Mouse (Mus musculus): ENCODE results near the gene Wbp2.
A peak's percentile ranks its signal among the peaks of the same experiment; 100 is the strongest.

The Wbp2 gene

GRCm38 (mm10) chr11:116089545-116089944 is 2.8 kb upstream of the Wbp2 start:
- DNase-seq (ENCODE audit: low spot score in 2 of 2), result no peak

- no peak for DNase-seq (ENCODE audit: low spot score in 2 of 2)
Measured at GRCm38 (mm10) chr11:116088741-116089394, 2.1 kb upstream of the Wbp2 start.

- no peak for DNase-seq (ENCODE audit: low spot score in 2 of 2)
Measured at GRCm38 (mm10) chr11:116088188-116088587, 1.4 kb upstream of the Wbp2 start.

DNA sequence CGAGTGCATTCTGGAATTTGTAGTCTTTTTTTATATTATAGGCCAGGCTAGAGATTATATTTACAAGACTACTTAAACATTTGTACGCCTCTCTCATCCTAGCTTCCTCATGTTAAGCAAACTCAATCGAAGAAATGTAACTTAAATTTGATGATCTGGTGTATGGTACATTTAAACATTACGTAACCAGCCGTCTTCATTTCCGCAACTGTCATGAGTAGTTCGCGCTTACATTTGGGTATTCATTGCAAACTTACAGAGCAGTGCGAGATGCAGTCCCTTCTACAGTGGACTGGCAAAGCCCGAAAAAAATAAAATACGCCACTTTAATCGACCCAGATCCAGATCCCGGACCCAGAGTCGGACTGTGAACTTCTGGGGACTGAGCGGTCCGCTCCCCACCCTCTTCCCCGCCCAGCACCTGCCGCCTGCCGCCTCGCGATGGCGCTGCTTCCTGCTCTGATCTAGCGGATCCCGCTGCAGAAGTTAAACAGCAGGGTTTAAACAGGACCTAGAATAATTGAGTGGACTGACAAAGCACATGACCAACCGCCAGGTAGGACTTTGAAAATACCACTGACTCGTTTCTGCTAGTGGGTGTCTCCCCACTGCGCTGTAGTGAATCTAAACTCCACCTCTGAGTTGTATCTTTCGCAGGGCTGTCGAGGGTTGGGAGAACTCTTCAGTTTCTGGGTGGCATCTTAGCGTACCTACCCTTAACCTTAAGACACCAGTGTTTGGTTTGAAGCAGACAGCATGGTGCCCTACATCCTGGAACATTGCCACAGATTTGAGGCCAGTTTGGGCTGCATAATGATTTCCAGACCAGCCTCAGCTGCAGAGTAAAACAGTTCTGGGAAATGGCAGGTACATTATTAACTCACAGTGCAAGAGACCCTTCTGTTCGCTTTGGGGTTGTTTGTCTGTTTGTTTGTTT is 667 bp upstream of the Wbp2 start:
- DNase-seq (ENCODE audit: low spot score in 2 of 2), result peak; percentile 68 to 82

GRCm38 (mm10) chr11:116084166-116084565 is 2.6 kb downstream of the Wbp2 start:
- no peak for DNase-seq (ENCODE audit: low spot score in 2 of 2)

DNA sequence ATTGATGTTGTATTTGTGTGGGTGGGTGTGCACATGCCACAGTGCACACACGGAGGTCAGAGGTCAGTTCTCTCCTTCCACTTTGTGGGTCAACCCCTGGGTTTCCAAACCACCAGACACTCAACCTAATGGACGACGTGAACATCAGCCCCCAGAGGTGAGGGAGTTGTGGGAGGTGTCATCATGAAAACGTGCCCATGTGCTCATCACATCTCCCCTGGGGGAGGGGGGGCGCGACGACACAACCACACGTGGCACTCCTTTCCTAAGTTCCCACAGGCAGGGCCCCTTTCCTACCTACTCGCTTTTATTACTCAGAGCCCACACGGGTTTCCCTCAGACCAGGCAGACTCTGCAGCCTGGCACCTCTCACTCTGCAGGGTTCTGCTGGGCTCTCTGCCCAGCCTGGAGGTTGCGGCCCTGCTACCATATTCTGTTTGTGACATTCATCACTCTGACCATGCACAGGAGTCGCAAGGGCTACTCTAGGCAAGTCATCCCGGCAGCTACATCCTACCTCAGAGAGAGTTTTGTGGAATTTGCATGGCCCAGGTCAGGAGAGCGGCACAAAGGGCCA is 3.6 kb downstream of the Wbp2 start:
- DNase-seq (ENCODE audit: low spot score in 2 of 2), result no peak

- no peak for DNase-seq (ENCODE audit: low spot score in 2 of 2)
Measured at GRCm38 (mm10) chr11:116081081-116081480, 5.7 kb downstream of the Wbp2 start.

DNA sequence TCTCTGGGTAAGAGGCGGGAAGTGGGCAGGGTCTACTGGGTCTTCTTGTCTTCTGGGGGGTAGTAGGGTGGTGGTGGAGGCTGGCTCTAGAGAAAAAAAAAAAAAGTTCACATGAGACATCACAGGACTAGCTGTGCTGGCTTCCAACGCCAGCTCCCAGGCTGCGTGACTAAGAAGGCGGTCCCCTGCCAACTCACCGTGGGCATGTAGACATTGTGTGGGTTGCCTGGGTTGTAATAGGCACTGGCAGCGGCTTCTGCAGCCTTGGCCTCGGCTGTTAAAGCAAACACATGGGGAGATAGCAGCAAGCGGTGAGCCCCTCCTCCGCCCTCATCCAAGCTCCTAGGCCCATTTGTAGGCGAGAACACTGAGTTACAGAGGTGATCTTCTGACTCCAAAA is 7.3 kb downstream of the Wbp2 start:
- DNase-seq (ENCODE audit: low spot score in 2 of 2), result peak in 1 of 2 experiments; percentile 58

DNA sequence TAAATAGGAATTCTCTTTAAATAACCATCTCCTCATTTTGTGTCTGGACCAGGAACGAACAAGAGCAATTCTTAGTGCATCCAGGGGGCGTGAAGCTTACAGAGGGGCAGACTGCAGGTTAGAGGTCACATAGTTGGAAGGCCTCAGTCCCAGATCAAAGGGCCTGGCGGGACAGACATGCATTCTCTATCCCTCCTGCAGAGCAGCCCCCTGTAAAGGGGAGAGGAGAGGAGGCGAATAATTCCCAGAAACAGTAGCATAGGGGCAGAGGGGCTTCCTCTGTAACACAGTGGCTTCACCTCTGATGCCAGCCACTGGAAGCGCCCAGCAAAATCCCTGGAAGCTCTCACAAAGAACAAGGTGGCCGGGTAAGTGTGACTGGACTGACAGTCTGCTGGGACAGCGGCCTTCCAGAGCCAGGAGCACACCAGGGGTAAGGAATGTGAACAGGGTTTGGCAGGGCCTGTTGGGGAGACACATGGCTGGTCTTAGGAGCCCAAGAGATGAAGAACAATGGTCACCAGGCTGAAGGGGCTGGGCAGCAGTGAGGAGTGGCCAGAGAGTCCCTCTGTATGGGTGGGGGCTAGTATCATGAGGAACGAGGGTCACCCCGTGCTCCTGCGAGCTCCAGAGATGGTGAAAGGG is 8.0 kb downstream of the Wbp2 start:
- no peak for DNase-seq (ENCODE audit: low spot score in 2 of 2)

DNA sequence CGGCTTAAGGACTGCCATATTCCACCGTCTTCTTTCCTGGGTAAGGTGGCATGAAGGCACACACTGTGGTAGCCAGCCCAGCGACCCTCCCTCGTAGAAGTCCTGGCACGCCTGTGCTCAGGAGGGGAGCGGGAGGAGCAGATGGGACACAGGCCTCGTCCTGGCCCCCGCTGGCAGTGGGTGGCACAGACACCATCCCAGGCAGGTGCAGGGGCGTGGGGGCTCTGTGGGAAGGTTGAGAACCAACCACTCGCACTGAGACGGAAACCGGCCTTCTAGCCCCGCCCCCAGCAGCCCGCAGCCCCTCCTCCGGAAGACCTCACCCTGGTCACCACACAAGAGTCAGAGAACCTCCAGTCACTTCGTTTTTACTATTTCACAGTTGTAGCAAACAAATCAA is 8.6 kb downstream of the Wbp2 start:
- DNase-seq (ENCODE audit: low spot score in 2 of 2), result no peak

- DNase-seq (ENCODE audit: low spot score in 2 of 2), result no peak
Measured at GRCm38 (mm10) chr11:116077446-116078204, 9.2 kb downstream of the Wbp2 start, which contains the start of gene Unc13d. TSS of gene Unc13d (minus strand) at chr11:116077961.

DNA sequence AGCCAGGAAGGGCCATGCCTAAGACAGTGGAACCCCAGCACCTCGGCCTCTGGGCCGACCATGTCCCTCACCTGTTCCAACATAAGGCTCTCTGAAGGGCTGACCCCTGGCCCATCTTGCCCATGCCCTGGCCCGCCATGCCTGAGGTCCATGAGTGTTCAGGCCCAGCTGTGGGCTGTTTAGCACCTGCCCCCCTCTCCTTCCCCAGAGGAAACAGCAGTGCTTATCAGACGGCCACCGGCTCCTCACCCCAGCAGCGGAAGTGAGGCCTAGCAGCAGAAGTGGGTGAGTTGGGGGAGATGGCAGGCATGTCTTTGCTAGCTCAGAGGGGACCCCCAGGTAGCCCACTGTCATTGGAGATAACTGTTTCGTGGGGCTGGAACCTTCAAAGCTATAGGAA is 10.0 kb downstream of the Wbp2 start:
- DNase-seq (ENCODE audit: low spot score in 2 of 2), result no peak

DNA sequence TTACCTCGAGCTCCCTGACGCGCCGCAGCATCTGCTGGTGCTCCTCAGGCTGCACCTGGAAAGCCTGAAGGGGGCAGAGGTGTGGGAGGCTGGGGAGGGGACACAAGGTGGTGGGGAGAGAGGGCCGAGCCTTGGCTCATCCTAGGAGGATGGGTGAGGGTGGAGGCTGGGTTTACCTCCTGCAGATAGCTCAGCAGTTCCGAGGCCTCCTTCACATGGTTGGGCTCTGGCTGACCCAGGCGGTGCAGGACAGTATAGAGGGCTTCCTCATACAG is 10.6 kb downstream of the Wbp2 start:
- DNase-seq (ENCODE audit: low spot score in 2 of 2), result no peak

DNA sequence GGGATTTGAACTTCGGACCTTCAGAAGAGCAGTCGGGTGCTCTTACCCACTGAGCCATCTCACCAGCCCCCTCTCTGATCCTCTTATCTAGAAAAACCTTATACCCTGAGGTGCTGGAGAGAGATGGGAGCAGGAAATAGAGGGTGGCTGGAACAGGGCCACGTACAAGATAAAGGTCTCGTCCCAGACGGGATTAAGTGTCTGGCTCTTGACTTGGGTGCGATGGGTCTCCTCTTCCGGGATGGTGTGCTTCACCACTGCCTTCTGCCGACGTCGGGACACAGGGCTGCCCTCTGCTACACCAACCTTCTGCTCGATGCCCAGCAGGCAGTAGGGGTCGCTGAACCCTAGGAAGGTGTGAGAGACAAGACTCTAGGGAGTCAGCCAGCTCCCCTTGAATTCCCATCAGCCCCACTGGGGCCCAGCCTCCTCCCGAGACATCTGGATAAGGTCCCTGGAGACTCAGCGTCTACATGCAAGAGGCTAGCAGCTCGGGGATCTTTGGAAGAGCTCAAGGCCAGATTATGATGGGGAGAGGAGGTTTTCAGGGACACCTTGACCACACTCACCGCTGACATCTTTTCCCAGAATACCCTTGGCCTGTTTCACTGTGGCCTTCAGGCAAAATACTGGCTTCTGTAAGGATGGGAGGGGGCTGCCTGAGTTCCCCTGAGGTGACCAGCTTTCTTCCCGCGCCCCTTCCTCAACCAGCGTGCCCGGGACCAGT is 11.1 kb downstream of the Wbp2 start:
- DNase-seq (ENCODE audit: low spot score in 2 of 2), result no peak

DNA sequence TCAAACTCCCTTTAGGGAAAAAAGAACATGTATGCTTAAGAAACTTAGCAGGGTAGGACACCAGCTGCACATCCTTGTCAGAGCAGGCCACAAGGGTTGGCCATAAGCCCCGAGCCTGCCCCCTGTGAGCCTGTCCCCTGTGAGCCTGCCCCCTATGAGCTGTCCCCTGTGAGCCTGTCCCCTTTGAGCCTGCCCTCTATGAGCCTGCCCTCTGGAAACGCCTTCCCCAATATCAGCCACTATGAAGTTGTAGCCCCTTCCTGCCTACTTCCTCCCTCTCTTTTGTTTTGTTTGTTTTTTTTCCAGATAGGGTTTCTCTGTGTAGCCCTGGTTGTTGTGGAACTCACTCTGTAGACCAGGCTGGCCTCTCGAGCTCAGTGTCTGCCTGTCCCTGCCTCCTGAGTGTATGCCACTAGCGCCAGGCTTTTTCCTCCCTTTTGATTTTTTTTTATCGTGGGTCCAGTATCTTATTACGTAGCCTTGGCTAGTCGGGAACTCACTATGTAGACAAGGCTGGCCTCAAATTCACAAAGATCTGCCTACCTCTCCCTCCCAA is 12.3 kb downstream of the Wbp2 start:
- no peak for DNase-seq (ENCODE audit: low spot score in 2 of 2)

DNA sequence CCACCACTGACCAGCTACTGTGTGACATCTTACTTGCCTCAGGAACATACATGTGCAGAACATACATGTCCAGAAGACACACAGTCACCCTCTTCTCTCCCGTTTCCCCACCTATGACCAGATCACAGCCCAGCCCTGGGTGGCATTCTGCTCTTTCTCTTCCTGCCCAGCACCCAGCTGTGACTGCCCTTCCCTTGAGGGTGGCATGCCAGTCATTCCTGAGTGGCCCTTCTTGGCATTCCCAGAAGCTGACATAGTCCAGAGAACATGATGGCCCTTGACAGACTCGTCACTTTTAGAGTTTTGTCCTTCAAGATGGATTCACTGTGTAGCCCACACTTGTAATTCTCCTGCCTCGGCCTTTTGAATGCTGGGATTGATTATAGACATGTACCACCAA is 14.2 kb downstream of the Wbp2 start:
- no peak for DNase-seq (ENCODE audit: low spot score in 2 of 2)

DNA sequence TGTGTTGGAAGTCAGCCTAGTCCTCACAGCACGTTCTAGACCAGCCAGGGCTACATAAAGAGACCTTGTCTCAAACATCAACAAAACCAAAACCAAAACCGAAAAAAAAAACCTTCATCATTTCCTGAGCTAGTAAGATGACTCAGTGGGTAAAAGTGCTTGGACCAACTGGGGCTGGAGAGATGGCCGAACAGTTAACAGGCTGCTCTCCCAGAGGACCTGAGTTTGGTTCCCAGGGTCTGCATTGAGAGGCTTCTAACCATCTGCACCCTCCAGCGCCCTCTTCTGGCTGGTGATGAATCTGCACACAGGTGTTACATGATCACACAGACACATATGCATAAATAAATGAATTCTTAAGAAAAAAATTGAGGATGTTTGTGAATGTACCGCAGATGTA is 15.3 kb downstream of the Wbp2 start:
- no peak for DNase-seq (ENCODE audit: low spot score in 2 of 2)

DNA sequence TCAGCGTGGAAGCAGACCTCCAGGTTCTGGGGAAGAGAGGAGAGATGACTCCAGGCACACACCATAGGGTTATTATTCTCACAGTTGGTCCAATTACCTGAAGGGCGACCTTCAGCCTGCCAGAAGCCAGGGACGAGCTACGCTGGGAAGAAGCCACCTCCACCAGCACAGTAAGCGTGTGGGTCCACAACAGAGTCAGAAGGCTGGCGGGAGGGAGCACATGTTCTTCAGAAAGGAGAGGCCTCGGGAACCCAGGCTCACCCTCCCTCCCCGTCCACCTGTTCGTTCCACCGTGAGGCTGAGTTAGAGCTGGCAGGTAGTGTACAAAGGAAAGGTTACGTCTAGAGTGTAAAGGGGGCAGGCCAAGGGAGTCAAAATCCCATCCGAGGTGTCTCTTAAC is 21.4 kb downstream of the Wbp2 start:
- DNase-seq (ENCODE audit: low spot score in 2 of 2), result no peak

GRCm38 (mm10) chr11:116064187-116064867 is 22.5 kb downstream of the Wbp2 start:
- no peak for DNase-seq (ENCODE audit: low spot score in 2 of 2)

GRCm38 (mm10) chr11:116063562-116063961 is 23.2 kb downstream of the Wbp2 start:
- DNase-seq (ENCODE audit: low spot score in 2 of 2), result no peak

Measured in frontal cortex, postnatal 14 days (tissue).